10 mouse cellular contexts compared by ENCODE assay signal in genomic region chr2:85224221-85225179, GRCm38 (mm10). TPM values are rescaled to one million over a fixed set of nuclear protein-coding genes. Genes with fewer than 3 reads are reported as not detected.
DNase-seq lines count a peak whose midpoint lies in the region; ATAC-seq lines count a peak whose summit lies in the region.
"Had no signal": no experiment of that assay in that cellular context is flagged by ENCODE, and none has a peak within 500 bp of the region (broad histone marks: within the 10 kb centered on the region; RNA-seq: fewer than 3 reads in every experiment).

No protein-coding gene starts in this region.

- H3K9ac ChIP-seq in midbrain, embryonic 11.5 days (ENCODE audit: low read length): no peak overlapping the region
- H3K9ac ChIP-seq in intestine, embryonic 16.5 days (ENCODE audit: low read depth, low read length): no peak overlapping the region

- H3K27me3 ChIP-seq in midbrain, embryonic 11.5 days (ENCODE audit: control insufficient read depth, insufficient read depth, low read length): no peaks in the 10 kb centered on the region
- H3K27me3 ChIP-seq in midbrain, embryonic 10.5 days (ENCODE audit: low read depth, poor library complexity, severe bottlenecking): no peaks in the 10 kb centered on the region
- no peaks in the 10 kb centered on the region for H3K27me3 ChIP-seq in intestine, embryonic 16.5 days (replicated peaks; ENCODE audit: control insufficient read depth, insufficient read depth, low read length)

- H3K4me1 ChIP-seq in midbrain, embryonic 11.5 days (ENCODE audit: control insufficient read depth, insufficient read depth, low read length): no peaks in the 10 kb centered on the region
- H3K4me1 ChIP-seq in midbrain, embryonic 10.5 days: 0 out of 2 replicates have a peak, but pooled peaks cover 6% of the 10 kb centered on the region
- H3K4me1 ChIP-seq in intestine, embryonic 16.5 days (ENCODE audit: control insufficient read depth, insufficient read depth, low read length): 0 out of 2 replicates have a peak, but pooled peaks cover 2% of the 10 kb centered on the region

- no peak overlapping the region for H3K27ac ChIP-seq in midbrain, embryonic 11.5 days (ENCODE audit: low read depth, low read length)
- H3K27ac ChIP-seq in midbrain, embryonic 10.5 days (replicated peaks): no peak overlapping the region
- H3K27ac ChIP-seq in intestine, embryonic 16.5 days (ENCODE audit: low read length): no peak overlapping the region; the same call in 1 of the 2 replicates

- no peak overlapping the region for H3K4me3 ChIP-seq in midbrain, embryonic 11.5 days (ENCODE audit: low read depth, low read length)
- H3K4me3 ChIP-seq in midbrain, embryonic 10.5 days: no peak overlapping the region
- 0 out of 2 replicates have a peak overlapping the region, but pooled peaks have one; percentile 18 for H3K4me3 ChIP-seq in intestine, embryonic 16.5 days (ENCODE audit: low read length)

- WGBS in midbrain, embryonic 11.5 days: 52% methylated on average over 17 of the region's 17 CpGs
- 61% methylated on average over 17 of the region's 17 CpGs for WGBS in midbrain, embryonic 10.5 days
- WGBS in intestine, embryonic 16.5 days: 35% methylated on average over 17 of the region's 17 CpGs

- no peak overlapping the region for H3K4me2 ChIP-seq in midbrain, embryonic 11.5 days
- peak overlapping the region; percentile 26; the same call in 1 of the 2 replicates for H3K4me2 ChIP-seq in intestine, embryonic 16.5 days (ENCODE audit: low read depth, low read length)

- H3K9me3 ChIP-seq in midbrain, embryonic 11.5 days (ENCODE audit: control insufficient read depth, low read length): no peaks in the 10 kb centered on the region
- no peaks in the 10 kb centered on the region for H3K9me3 ChIP-seq in midbrain, embryonic 10.5 days (replicated peaks)
- H3K9me3 ChIP-seq in intestine, embryonic 16.5 days (ENCODE audit: control insufficient read depth, low read length): no peaks in the 10 kb centered on the region

- no peaks in the 10 kb centered on the region for H3K36me3 ChIP-seq in midbrain, embryonic 11.5 days (ENCODE audit: control insufficient read depth, insufficient read depth, low read length)
- H3K36me3 ChIP-seq in midbrain, embryonic 10.5 days: no peaks in the 10 kb centered on the region
- H3K36me3 ChIP-seq in intestine, embryonic 16.5 days (ENCODE audit: control insufficient read depth, insufficient read depth, low read length): no peaks in the 10 kb centered on the region

- intact Hi-C loops in heart, postnatal 25 days (cut with DNase I): no loop called here

- ATAC-seq in midbrain, embryonic 11.5 days (ENCODE audit: low FRiP score): 0 out of 2 replicates have a peak, but pooled peaks have one; percentile 29
- peak; percentile 52; the same call in 1 of the 2 replicates for ATAC-seq in intestine, embryonic 16.5 days

- peak; percentile 44 to 49 for DNase-seq in cerebellum, postnatal 10 days
- no peak for DNase-seq in cerebellum, postnatal 14 days
- DNase-seq in midbrain, embryonic 11.5 days (ENCODE audit: low spot score, missing footprints): no peak
- DNase-seq in midbrain, embryonic 10.5 days (ENCODE audit: low spot score): no peak
- DNase-seq in right cerebral cortex, postnatal 14 days: peak; percentile 8
- no peak for DNase-seq in urinary bladder, adult 2 months (ENCODE audit: low spot score)
- no peak for DNase-seq in heart, postnatal 25 days (ENCODE audit: low spot score)
- DNase-seq: thymus, adult 2 months had no signal

RNA-seq across cellular contexts. Expression of gene Lrrc55, which starts 27.5 kb away (rescaled TPM):
- 1.2 and 1.3 TPM in 2 replicates for polyA plus RNA-seq in midbrain, embryonic 11.5 days (2014; fragmentation: Nextera tagmentation; extraction: Ambion mirVana)
- polyA plus RNA-seq in midbrain, embryonic 10.5 days (2016; fragmentation: Nextera tagmentation; extraction: Ambion mirVana): 0.25 and 0.76 TPM in 2 replicates
- polyA plus RNA-seq in intestine, embryonic 16.5 days (2015; fragmentation: Nextera tagmentation; extraction: Ambion mirVana): 3.4 and 4.0 TPM in 2 replicates
- polyA plus RNA-seq in urinary bladder, adult 2 months (2012; rRNA removed): 4.3 and 5.1 TPM in 2 replicates
- 1 to 10 TPM; 1.6 to 2.8 TPM for total RNA-seq in heart, postnatal 25 days (2021)
- total RNA-seq: liver, adult 2 months had no signal
- polyA plus RNA-seq: liver, adult 2 months had no signal

Comparison
In these comparisons a context has a peak if more than half of its experiments do, and no peak if none do; other contexts are left out.
1. DNase-seq: peak in cerebellum, postnatal 10 days (2 of 2) and right cerebral cortex, postnatal 14 days (single experiment); none in cerebellum, postnatal 14 days (0 of 2), midbrain, embryonic 11.5 days (single experiment), midbrain, embryonic 10.5 days (single experiment), urinary bladder, adult 2 months (single experiment) and heart, postnatal 25 days (single experiment).